Comparison of ENCODE assay signal across 17 mouse cellular contexts in genomic region chr15:95487961-95488360, GRCm38 (mm10). TPM values are rescaled to one million over a fixed set of nuclear protein-coding genes. Genes with fewer than 3 reads are reported as not detected.
DNase-seq lines count a peak whose midpoint lies in the region; ATAC-seq lines count a peak whose summit lies in the region.
"Had no signal": no experiment of that assay in that cellular context is flagged by ENCODE, and none has a peak within 500 bp of the region (broad histone marks: within the 10 kb centered on the region; RNA-seq: fewer than 3 reads in every experiment).

No protein-coding gene starts in this region.

- no peaks in the 10 kb centered on the region for H3K9me3 ChIP-seq in hindbrain, embryonic 14.5 days (ENCODE audit: control insufficient read depth, low read length)
- H3K9me3 ChIP-seq in liver, embryonic 12.5 days (replicated peaks), result no peaks in the 10 kb centered on the region
- no peaks in the 10 kb centered on the region for H3K9me3 ChIP-seq in embryonic facial prominence, embryonic 10.5 days
- H3K9me3 ChIP-seq: heart, embryonic 13.5 days; liver, embryonic 13.5 days had no signal

- H3K27me3 ChIP-seq in hindbrain, embryonic 14.5 days (ENCODE audit: control insufficient read depth, insufficient read depth, low read length), result no peaks in the 10 kb centered on the region
- no peaks in the 10 kb centered on the region for H3K27me3 ChIP-seq in liver, embryonic 12.5 days (replicated peaks)
- H3K27me3 ChIP-seq in embryonic facial prominence, embryonic 10.5 days (replicated peaks; ENCODE audit: low read depth, poor library complexity, severe bottlenecking), result no peaks in the 10 kb centered on the region
- H3K27me3 ChIP-seq: heart, embryonic 13.5 days; liver, embryonic 13.5 days had no signal

- intact Hi-C loops in left cerebral cortex, postnatal 25 days (cut with DNase I), result loop anchor here (2.0 to 5.0 kb wide), 3 partner anchors 27 to 716 kb away; partner anchors contain the start of gene Nell2

- DNase-seq in brain, embryonic 18.5 days (ENCODE audit: low read depth, low spot score), result peak; percentile 56
- peak; percentile 37 to 63 for DNase-seq in cerebellum, postnatal 14 days
- DNase-seq in frontal cortex, postnatal 36 days (ENCODE audit: low spot score in 2 of 2), result peak; percentile 70 to 86
- DNase-seq in left cerebral cortex, postnatal 25 days (ENCODE audit: low spot score in 2 of 2), result peak; percentile 73 to 97
- DNase-seq in hindbrain, embryonic 14.5 days (ENCODE audit: low spot score), result no peak
- no peak for DNase-seq in embryonic facial prominence, embryonic 10.5 days (ENCODE audit: low spot score)
- no peak for DNase-seq in adrenal gland, postnatal 36 days
- DNase-seq: adrenal gland, postnatal 14 days; embryo, embryonic 11 days; kidney, postnatal 36 days; liver, embryonic 13.5 days; thymus, postnatal 4 days had no signal

- H3K27ac ChIP-seq in hindbrain, embryonic 14.5 days, result no peak overlapping the region
- no peak overlapping the region for H3K27ac ChIP-seq in liver, embryonic 12.5 days
- H3K27ac ChIP-seq in embryonic facial prominence, embryonic 10.5 days (replicated peaks), result no peak overlapping the region
- H3K27ac ChIP-seq: heart, embryonic 13.5 days; liver, embryonic 13.5 days; macrophage had no signal

- H3K4me1 ChIP-seq in hindbrain, embryonic 14.5 days (replicated peaks; ENCODE audit: control insufficient read depth, insufficient read depth, low read length), result peaks cover 5% of the 10 kb centered on the region; the same call in 1 of the 2 replicates
- no peaks in the 10 kb centered on the region for H3K4me1 ChIP-seq in liver, embryonic 12.5 days
- H3K4me1 ChIP-seq in embryonic facial prominence, embryonic 10.5 days, result no peaks in the 10 kb centered on the region
- H3K4me1 ChIP-seq: heart, embryonic 13.5 days; liver, embryonic 13.5 days had no signal

- H3K4me2 ChIP-seq in hindbrain, embryonic 14.5 days (replicated peaks), result no peak overlapping the region
- H3K4me2 ChIP-seq in liver, embryonic 12.5 days, result no peak overlapping the region
- H3K4me2 ChIP-seq: heart, embryonic 13.5 days; liver, embryonic 13.5 days had no signal

- H3K4me3 ChIP-seq in hindbrain, embryonic 14.5 days (replicated peaks; ENCODE audit: low read length), result no peak overlapping the region
- H3K4me3 ChIP-seq in liver, embryonic 12.5 days, result no peak overlapping the region
- no peak overlapping the region for H3K4me3 ChIP-seq in embryonic facial prominence, embryonic 10.5 days
- H3K4me3 ChIP-seq: heart, embryonic 13.5 days; liver, embryonic 13.5 days had no signal

- no peak for ATAC-seq in hindbrain, embryonic 14.5 days (ENCODE audit: low FRiP score)
- ATAC-seq in liver, embryonic 12.5 days, result no peak
- ATAC-seq: Patski had no signal

- H3K9ac ChIP-seq in hindbrain, embryonic 14.5 days, result no peak overlapping the region
- H3K9ac ChIP-seq in liver, embryonic 12.5 days, result no peak overlapping the region
- H3K9ac ChIP-seq: heart, embryonic 13.5 days; liver, embryonic 13.5 days had no signal

- H3K36me3 ChIP-seq in hindbrain, embryonic 14.5 days (replicated peaks; ENCODE audit: control insufficient read depth, insufficient read depth), result no peaks in the 10 kb centered on the region
- no peaks in the 10 kb centered on the region for H3K36me3 ChIP-seq in liver, embryonic 12.5 days
- H3K36me3 ChIP-seq in embryonic facial prominence, embryonic 10.5 days (replicated peaks), result no peaks in the 10 kb centered on the region
- H3K36me3 ChIP-seq: heart, embryonic 13.5 days; liver, embryonic 13.5 days had no signal

- 82% methylated on average over 5 of the region's 5 CpGs for WGBS in hindbrain, embryonic 14.5 days
- WGBS in liver, embryonic 12.5 days (ENCODE audit: insufficient replicate concordance), result 62% methylated on average over 5 of the region's 5 CpGs
- WGBS in embryonic facial prominence, embryonic 10.5 days, result 87% methylated on average over 5 of the region's 5 CpGs

RNA-seq across cellular contexts. Expression of gene Nell2, which starts 40.4 kb away (rescaled TPM):
- total RNA-seq in left cerebral cortex, postnatal 25 days (2021), result 100 to 1,000 TPM; 502 to 560 TPM
- 192 and 203 TPM in 2 replicates for polyA plus RNA-seq in hindbrain, embryonic 14.5 days (2014; fragmentation: Nextera tagmentation; extraction: Ambion mirVana)
- 1.1 and 1.8 TPM in 2 replicates for polyA plus RNA-seq in liver, embryonic 12.5 days (2016; fragmentation: Nextera tagmentation; extraction: Ambion mirVana)
- 20.2 and 25.5 TPM in 2 replicates for polyA plus RNA-seq in embryonic facial prominence, embryonic 10.5 days (2016; fragmentation: Nextera tagmentation; extraction: Ambion mirVana)
- total RNA-seq in adrenal gland, postnatal 36 days (2021), result 1 to 10 TPM; 3.8 to 5.0 TPM
- total RNA-seq: neutrophil, adult 5-6 weeks had no signal
- polyA plus RNA-seq: macrophage had no signal

Comparison
In these comparisons a context has a peak if more than half of its experiments do, and no peak if none do; other contexts are left out.
1. DNase-seq: peak in brain, embryonic 18.5 days (single experiment), cerebellum, postnatal 14 days (2 of 2), frontal cortex, postnatal 36 days (2 of 2) and left cerebral cortex, postnatal 25 days (2 of 2); none in hindbrain, embryonic 14.5 days (single experiment), embryonic facial prominence, embryonic 10.5 days (single experiment) and adrenal gland, postnatal 36 days (0 of 2).